Mouse (Mus musculus) liver, adult 2 months (tissue): ENCODE results near the gene Gbp7. TPM values are rescaled to one million over a fixed set of nuclear protein-coding genes. Genes with fewer than 3 reads are reported as not detected.
"Not testable (repeated sequence)": the region's sequence is repeated elsewhere in the genome, so short reads cannot be mapped to it uniquely, and the experiment has no call there.

Experiments used
- DNase-seq: peaks from one replicate; pipeline ENCODE4 v3.0.0-alpha.2; 2011; ENCODE audit warnings: low read depth, low spot score; ENCODE audit errors: extremely low read depth
- H3K27ac ChIP-seq: fragments of 200-500 bp; replicated peaks from 2 replicates; pipeline ENCODE4 v1.5.1; 2012; ENCODE audit warnings: low read depth, mild to moderate bottlenecking, control low read depth, inconsistent platforms, low read length; ENCODE audit not compliant: insufficient read depth
- H3K27me3 ChIP-seq: fragments of 200-500 bp; 2 replicates; pipeline ENCODE4 v1.6.1; 2012; ENCODE audit warnings: mild to moderate bottlenecking, moderate library complexity, low read length, inconsistent platforms; ENCODE audit not compliant: control insufficient read depth, insufficient read depth
- H3K36me3 ChIP-seq: fragments of 200-500 bp; 2 replicates; pipeline ENCODE4 v1.6.1; 2012; ENCODE audit warnings: low read length, inconsistent platforms; ENCODE audit not compliant: control insufficient read depth, insufficient read depth
- H3K4me1 ChIP-seq: fragments of 200-500 bp; 2 replicates; pipeline ENCODE4 v1.6.1; 2011; ENCODE audit warnings: low read length; ENCODE audit not compliant: control insufficient read depth, insufficient read depth
- H3K4me3 ChIP-seq: fragments of 200-500 bp; 2 replicates; pipeline ENCODE4 v1.5.1; 2011; ENCODE audit warnings: low read depth, mild to moderate bottlenecking, control low read depth, low read length, moderate library complexity; ENCODE audit not compliant: insufficient read depth
- H3K79me2 ChIP-seq: fragments of 200-500 bp; 2 replicates; pipeline ENCODE4 v1.6.1; 2012; ENCODE audit warnings: inconsistent platforms, mild to moderate bottlenecking, low read length, moderate library complexity; ENCODE audit not compliant: control insufficient read depth, insufficient read depth
- H3K9ac ChIP-seq: fragments of 200-500 bp; 2 replicates; pipeline ENCODE4 v1.6.1; 2012; ENCODE audit warnings: low read depth, mild to moderate bottlenecking, control low read depth, inconsistent platforms, low read length
- CTCF ChIP-seq: fragments of 200-500 bp; IDR thresholded peaks from 2 replicates; pipeline ENCODE4 v1.5.1; 2011; ENCODE audit warnings: low read depth, low read length, control low read depth
- POLR2A ChIP-seq: fragments of 200-500 bp; IDR thresholded peaks from 2 replicates; pipeline ENCODE4 v1.6.1; 2011; ENCODE audit warnings: low read length, control low read depth; ENCODE audit not compliant: insufficient read depth; ENCODE audit errors: extremely low read depth
- WGBS: fragments of 180-500 bp; shearing (Covaris S2); methylation state at CpG from one replicate; pipeline ENCODE4 v1.1.7; 2018; 5-methylcytosine and 5-hydroxymethylcytosine counted together
- polyA plus RNA-seq: library from polyadenylated mRNA; depleted of rRNA; stranded (reverse); fragments of >200 nt; gene quantifications from 2 replicates; pipeline ENCODE4 v1.2.3, GENCODE M21; 2012
- total RNA-seq: library from RNA; depleted of rRNA; stranded (reverse); fragments of >200 nt; gene quantifications from 2 replicates; pipeline ENCODE4 v1.2.3, GENCODE M21; 2014

Gene Gbp7
- total and polyA plus RNA-seq, 2 experiments = 2.7 to 18.3 TPM

- H3K4me1 ChIP-seq = peaks cover 3% of the 10 kb centered on the region
- WGBS = 88% methylated on average over 1 of the region's 1 CpGs
- 0 out of 2 replicates have a peak, but pooled peaks cover 2% of the 10 kb centered on the region for H3K79me2 ChIP-seq
- peaks cover 14% of the 10 kb centered on the region for H3K36me3 ChIP-seq
- no peak overlapping the region for H3K4me3 ChIP-seq
- no peak for DNase-seq
- H3K27ac ChIP-seq = no peak overlapping the region
- no peak for TF ChIP-seq POLR2A
- TF ChIP-seq CTCF = no peak
- no peak overlapping the region for H3K9ac ChIP-seq
- H3K27me3 ChIP-seq = no peaks in the 10 kb centered on the region
Measured at GRCm38 (mm10) chr3:142535667-142536066, 5.5 kb downstream of the Gbp7 start.

GRCm38 (mm10) chr3:142541391-142541790, 11.2 kb downstream of the Gbp7 start:
- no peak overlapping the region for H3K27ac ChIP-seq
- no peaks in the 10 kb centered on the region for H3K27me3 ChIP-seq
- 85% methylated on average over 6 of the region's 6 CpGs for WGBS
- TF ChIP-seq CTCF (no peak), POLR2A (no peak)
- no peaks in the 10 kb centered on the region for H3K79me2 ChIP-seq
- peaks cover 37% of the 10 kb centered on the region for H3K36me3 ChIP-seq
- H3K4me3 ChIP-seq = no peak overlapping the region
- H3K4me1 ChIP-seq = no peaks in the 10 kb centered on the region
- DNase-seq = no peak
- H3K9ac ChIP-seq = no peak overlapping the region

GRCm38 (mm10) chr3:142542776-142543175, 12.6 kb downstream of the Gbp7 start:
- not testable (repeated sequence) for H3K9ac ChIP-seq, H3K4me3 ChIP-seq, DNase-seq, H3K27me3 ChIP-seq, H3K27ac ChIP-seq, H3K79me2 ChIP-seq, H3K4me1 ChIP-seq
- H3K36me3 ChIP-seq = peaks cover 34% of the 10 kb centered on the region
- WGBS = 99% methylated on average over 12 of the region's 12 CpGs

- peaks cover 23% of the 10 kb centered on the region for H3K36me3 ChIP-seq
- H3K4me3 ChIP-seq = no peak overlapping the region
- H3K27ac ChIP-seq = no peak overlapping the region
- WGBS = 46% methylated on average over 3 of the region's 3 CpGs
- no peak overlapping the region for H3K9ac ChIP-seq
- no peak for TF ChIP-seq POLR2A
- no peak for TF ChIP-seq CTCF
- no peaks in the 10 kb centered on the region for H3K4me1 ChIP-seq
- no peaks in the 10 kb centered on the region for H3K27me3 ChIP-seq
- DNase-seq = peak; percentile 54
- H3K79me2 ChIP-seq = no peaks in the 10 kb centered on the region
Measured at GRCm38 (mm10) chr3:142546690-142547089, 16.5 kb downstream of the Gbp7 start.

GRCm38 (mm10) chr3:142550052-142550676, 20.0 kb downstream of the Gbp7 start:
- no peak overlapping the region for H3K27ac ChIP-seq
- H3K9ac ChIP-seq = no peak overlapping the region
- no peak for DNase-seq
- no peaks in the 10 kb centered on the region for H3K4me1 ChIP-seq
- no peaks in the 10 kb centered on the region for H3K27me3 ChIP-seq
- H3K4me3 ChIP-seq = no peak overlapping the region
- peaks cover 11% of the 10 kb centered on the region for H3K36me3 ChIP-seq
- no peaks in the 10 kb centered on the region for H3K79me2 ChIP-seq
- no peak for TF ChIP-seq CTCF
- no peak for TF ChIP-seq POLR2A
- 91% methylated on average over 3 of the region's 3 CpGs for WGBS

GRCm38 (mm10) chr3:142554601-142555000, 24.5 kb downstream of the Gbp7 start:
- Histone ChIP-seq H3K36me3 (no peaks in the 10 kb centered on the region), H3K79me2 (no peaks in the 10 kb centered on the region), H3K4me1 (no peaks in the 10 kb centered on the region), H3K9ac (no peak overlapping the region), H3K4me3 (no peak overlapping the region), H3K27ac (no peak overlapping the region), H3K27me3 (no peaks in the 10 kb centered on the region)
- 84% methylated on average over 1 of the region's 1 CpGs for WGBS
- no peak for DNase-seq
- TF ChIP-seq POLR2A = no peak
- TF ChIP-seq CTCF = no peak
